Mouse (Mus musculus) brown adipose tissue, adult 24 weeks (tissue): ENCODE results near the gene Dnajc16. TPM values are rescaled to one million over a fixed set of nuclear protein-coding genes. Genes with fewer than 3 reads are reported as not detected.

Experiments used
- H3K27ac ChIP-seq: fragments of 200-500 bp; replicated peaks from 2 replicates; pipeline ENCODE4 v1.5.1; 2012; ENCODE audit warnings: low read depth, mild to moderate bottlenecking, low read length
- H3K4me1 ChIP-seq: fragments of 200-500 bp; 2 replicates; pipeline ENCODE4 v1.6.1; 2012; ENCODE audit warnings: low read length, mixed read lengths; ENCODE audit not compliant: control insufficient read depth, insufficient read depth, insufficient read length
- H3K4me3 ChIP-seq: fragments of 200-500 bp; 2 replicates; pipeline ENCODE4 v1.5.1; 2012; ENCODE audit warnings: low read depth, mild to moderate bottlenecking, low read length, moderate library complexity; ENCODE audit not compliant: insufficient read depth
- polyA plus RNA-seq: library from polyadenylated mRNA; stranded (reverse); fragments of >200 nt; gene quantifications from 2 replicates; pipeline ENCODE4 v1.2.4, GENCODE M21; 2012; ENCODE audit not compliant: missing spikeins, insufficient read depth, insufficient read length

The Dnajc16 gene
- polyA plus RNA-seq, 1 experiment: 6.4 TPM

DNA sequence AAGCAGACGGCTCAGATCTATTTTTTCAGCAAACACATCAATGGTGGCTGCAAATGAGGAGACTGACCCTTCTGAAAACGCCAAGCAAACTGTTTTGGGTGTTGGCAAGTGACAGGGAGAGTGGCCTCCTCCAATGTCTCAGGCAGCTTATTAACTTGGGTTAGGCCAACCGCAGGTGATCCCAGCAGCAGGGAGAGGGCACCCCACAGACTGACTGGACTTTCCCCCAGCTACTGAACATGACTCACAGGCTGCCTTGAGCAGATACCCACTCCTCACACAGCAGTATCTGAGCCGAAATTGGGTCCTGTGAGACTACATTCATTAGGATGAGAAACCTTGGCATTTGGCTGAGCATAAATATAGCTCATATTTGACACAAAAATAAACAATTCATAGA, 29.8 kb downstream of the Dnajc16 start:
- H3K27ac ChIP-seq: no peak overlapping the region
- H3K4me3 ChIP-seq: no peak overlapping the region
- H3K4me1 ChIP-seq: no peaks in the 10 kb centered on the region

DNA sequence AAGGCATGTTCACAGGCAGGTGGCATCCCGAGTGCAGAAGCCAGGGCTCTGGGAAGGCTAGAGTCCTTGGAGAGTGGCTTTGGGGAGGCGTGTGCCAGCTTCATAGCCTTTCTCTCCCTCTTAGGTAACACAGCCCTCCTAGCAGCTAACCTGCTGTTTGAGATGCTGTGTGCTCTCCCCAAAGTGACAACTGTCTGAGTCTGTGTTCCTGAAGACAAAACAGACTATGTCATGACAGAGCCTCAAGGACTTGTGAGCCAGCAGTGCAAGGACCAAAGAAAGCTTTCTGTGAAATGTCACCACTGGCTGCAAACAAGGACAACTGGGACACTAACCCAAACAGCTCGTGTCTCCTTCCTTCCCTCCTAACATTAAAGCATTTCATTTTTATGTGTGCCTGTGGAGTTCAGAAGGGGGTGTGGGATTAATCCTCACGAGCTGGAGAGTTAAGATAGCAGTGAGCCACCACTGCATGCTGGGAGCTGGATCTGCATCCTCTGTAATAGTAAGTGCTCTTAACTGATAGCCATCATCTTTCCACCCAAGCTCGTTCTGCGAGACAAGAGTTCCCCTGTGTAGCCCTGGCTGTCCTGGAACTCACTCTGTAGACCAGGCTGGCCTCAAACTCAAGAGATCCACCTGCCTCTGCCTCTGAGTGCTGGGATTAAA, 31.7 kb downstream of the Dnajc16 start:
- Histone ChIP-seq H3K4me3 (no peak overlapping the region), H3K27ac (no peak overlapping the region), H3K4me1 (no peaks in the 10 kb centered on the region)

DNA sequence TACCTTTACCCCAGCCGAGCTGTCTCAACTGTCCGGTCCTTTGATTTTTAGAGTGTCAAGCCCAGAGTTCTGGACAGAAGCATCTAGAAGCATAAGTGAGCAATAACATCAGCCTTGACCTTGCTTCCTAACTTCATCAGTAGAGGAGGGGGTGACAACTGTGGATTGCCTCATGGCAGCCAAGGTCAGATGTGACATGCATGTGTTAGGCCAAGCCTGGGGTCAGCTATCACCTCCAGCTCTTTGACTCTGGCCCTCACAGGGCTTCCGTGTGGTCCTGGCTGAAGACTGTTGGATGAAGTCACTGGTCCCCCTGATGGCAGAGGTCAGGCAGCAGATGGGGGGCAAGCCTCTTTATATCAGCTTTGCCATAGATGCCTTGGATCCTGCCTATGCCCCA, 33.6 kb downstream of the Dnajc16 start:
- Histone ChIP-seq H3K27ac (no peak overlapping the region), H3K4me3 (no peak overlapping the region), H3K4me1 (no peaks in the 10 kb centered on the region)

DNA sequence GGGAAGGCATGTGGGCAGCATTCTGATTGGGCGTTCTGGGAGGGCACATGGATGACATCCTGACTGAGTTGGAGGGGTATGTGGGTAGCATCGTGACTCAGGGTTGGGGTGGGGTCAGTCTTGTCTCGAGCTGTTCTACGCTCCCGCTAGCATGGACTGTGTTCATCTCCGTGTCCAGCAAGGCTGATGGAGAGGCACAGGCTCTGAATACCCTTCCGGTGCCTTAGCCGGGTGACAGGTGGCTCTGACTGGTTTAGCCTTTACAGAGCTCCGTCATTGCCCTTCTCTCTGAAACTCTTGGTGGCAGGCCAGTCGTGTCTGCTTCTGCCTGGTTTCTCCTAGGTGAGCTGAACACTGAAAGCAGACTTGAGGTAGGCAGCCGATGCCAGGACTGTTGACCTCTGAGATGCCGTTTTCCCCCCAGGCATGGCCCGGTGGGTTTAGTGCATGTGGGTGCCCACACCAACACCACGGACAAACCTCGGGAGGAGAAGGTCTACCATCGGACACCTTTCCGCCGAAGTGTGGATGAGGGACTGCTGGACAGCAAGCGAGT, 35.3 kb downstream of the Dnajc16 start:
- no peak overlapping the region for H3K27ac ChIP-seq
- H3K4me1 ChIP-seq: no peaks in the 10 kb centered on the region
- H3K4me3 ChIP-seq: no peak overlapping the region

DNA sequence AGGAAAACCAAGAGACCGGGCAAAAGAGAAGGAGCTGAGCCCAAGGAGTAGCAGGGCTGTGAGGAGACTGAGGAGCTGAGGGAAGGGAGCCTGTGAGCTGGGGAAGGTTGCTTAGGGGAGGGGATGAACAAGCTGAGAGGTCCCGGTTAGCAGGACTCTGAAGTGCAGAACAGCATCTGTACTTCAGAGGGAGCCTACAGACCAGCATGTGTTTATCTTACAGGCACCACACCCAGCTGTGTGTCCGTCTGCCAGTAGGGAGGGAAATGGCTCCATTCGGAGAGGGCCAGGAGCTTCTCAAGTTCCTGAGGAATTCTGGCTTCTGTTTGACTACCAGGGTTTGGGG, 38.7 kb downstream of the Dnajc16 start:
- H3K27ac ChIP-seq: no peak overlapping the region
- H3K4me3 ChIP-seq: no peak overlapping the region
- H3K4me1 ChIP-seq: no peaks in the 10 kb centered on the region

DNA sequence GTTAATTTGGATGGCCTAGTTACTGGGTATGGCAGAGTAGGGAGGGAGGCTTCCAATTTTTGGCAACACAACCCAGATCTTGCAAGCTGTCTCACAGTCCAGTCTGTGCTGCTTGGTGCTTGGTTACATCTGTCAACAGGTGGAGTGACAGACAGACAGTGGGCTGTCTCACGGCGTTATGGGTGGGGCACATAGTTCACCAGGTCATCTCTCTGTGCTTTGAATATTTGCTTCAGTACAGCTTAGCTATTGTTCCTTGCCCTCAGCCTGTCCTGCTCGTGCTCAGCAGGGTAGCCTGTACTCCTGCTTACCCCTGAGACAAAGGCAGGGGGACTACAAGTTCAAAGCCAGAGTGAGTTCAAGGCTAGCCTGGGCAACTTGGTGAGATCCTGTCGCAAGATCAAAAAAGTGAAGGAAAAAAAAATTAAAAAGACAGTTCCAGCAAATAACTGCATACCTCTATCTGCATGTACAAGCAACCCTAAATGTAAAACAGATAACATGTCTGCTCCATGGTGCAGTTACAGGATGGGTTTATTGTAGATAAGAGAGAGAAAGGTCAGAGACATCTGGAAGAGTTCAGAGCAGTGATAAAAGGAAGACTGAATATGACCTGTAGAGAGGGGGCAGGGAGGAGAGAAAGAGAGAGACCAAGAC, 39.2 kb downstream of the Dnajc16 start:
- H3K4me3 ChIP-seq: no peak overlapping the region
- no peaks in the 10 kb centered on the region for H3K4me1 ChIP-seq
- no peak overlapping the region for H3K27ac ChIP-seq

DNA sequence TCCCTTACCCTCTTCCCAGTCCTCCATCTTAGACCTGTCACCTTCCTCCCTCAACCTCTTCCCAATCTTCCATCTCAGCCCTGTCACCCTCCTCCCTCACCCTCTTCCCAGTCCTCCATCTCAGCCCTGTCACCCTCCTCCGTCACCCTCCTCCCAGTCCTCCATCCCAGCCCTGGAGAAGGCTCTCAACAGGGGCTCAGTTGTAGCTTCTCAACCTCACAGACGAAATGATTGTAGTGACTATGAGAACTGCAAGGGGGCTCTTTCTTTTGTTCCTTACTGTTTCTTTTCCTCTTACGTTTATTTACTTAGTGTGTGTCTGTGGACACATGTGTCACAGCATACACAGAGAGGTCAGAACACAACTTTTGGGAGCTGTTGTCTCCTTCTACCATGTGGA, 39.9 kb downstream of the Dnajc16 start:
- no peaks in the 10 kb centered on the region for H3K4me1 ChIP-seq
- H3K27ac ChIP-seq: no peak overlapping the region
- no peak overlapping the region for H3K4me3 ChIP-seq

DNA sequence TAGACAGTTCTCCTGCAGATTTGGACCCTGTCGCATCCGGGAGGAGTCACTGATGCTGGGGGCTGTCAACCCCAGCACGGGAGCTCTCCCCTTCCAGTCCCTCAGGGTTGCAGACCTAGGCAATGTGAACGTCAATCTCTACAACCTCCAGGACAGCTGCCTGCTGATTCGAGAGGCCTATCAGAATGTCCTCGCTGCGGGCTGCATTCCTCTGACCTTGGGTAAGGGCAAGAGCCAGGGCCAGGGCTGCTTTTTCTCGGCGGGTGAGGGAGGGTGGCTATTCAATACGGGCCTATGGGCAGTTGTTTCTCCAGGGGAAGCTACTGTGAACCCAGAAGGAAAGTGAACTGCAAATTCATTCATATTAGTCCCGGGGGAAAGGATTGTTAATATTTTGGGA, 41.2 kb downstream of the Dnajc16 start:
- no peak overlapping the region for H3K27ac ChIP-seq
- no peaks in the 10 kb centered on the region for H3K4me1 ChIP-seq
- no peak overlapping the region for H3K4me3 ChIP-seq

DNA sequence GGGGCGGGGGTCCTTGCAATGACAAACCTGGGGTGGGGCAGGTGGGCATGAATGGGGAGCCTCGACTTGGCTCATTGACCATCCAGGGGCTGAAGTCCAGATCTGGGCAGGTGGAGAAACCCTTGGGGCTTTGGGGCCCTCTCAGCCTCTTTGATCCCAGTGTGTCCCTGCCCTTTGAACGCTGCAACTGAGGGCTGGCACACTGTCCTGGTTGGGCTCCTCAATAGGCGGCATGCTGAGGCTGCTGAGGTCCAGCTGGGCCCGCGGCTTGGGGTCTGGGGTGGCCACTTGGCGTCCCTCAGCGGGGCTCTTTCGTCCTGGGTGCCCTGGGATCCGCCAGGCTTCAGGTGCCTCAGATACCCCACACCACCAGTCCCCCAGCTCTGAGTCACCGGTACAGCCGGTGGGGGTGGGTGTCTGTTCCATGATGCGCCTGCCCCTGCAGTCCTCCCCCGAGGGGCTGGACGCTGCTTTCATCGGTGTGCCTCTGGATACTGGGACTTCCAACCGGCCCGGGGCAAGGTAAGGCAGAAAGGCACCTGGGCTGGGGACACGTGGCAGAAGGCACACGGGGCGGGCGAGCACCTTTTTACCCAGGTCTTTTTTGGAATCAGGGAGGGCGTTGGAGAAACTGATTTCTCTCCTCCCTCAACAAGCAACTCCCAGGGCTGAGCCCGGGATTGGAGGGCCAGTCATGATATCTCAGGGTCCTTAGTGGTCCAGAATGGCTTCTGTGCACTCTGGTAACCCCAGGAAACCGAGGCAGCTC, 44.0 kb downstream of the Dnajc16 start, which contains the start of gene Agmat:
Agmat (plus strand) TSS at position 95 of the 769 bp plus-strand sequence.
- H3K4me1 ChIP-seq: no peaks in the 10 kb centered on the region
- H3K27ac ChIP-seq: no peak within 1 kb of the TSS
- H3K4me3 ChIP-seq: no peak within 1 kb of the TSS

DNA sequence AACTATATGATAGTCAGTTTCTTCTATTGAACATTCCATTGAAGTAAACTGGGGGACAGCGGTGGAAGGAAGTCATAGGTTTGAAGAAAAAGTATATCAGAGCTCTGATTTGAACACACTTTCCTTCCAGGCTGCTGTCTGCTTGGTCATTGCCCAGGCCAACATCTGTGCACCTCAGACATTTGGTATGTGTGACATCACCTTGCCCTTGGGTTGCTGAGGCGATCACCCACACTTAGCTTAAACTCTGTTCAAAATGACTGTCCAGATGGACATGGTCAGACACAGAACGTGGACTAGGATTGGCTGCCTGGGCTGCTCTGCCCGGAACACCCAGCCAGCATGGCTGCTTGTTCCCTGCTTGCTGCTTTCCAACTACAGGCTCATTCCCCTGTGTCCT, 48.4 kb downstream of the Dnajc16 start:
- no peak overlapping the region for H3K27ac ChIP-seq
- H3K4me3 ChIP-seq: no peak overlapping the region
- H3K4me1 ChIP-seq: no peaks in the 10 kb centered on the region

DNA sequence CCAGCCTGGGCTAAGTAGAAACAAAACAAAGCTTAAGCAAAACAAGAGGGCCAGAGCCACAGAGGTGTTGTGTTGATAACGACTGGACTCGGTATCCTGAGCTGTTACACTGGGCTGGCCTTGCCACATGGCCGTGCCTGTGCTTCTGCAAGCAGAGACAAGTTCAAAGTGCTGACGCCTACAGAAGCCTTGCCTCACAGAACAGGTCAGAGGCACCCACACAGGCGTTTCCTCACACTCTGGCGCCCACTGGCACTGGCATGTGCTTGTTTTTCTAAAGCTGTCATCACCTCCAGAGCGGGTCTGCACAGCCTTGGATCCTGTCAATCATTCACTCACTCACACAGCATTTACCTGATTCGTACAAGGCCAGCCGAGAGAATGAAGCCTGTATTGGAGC, 48.9 kb downstream of the Dnajc16 start:
- H3K27ac ChIP-seq: no peak overlapping the region
- H3K4me1 ChIP-seq: no peaks in the 10 kb centered on the region
- H3K4me3 ChIP-seq: no peak overlapping the region

DNA sequence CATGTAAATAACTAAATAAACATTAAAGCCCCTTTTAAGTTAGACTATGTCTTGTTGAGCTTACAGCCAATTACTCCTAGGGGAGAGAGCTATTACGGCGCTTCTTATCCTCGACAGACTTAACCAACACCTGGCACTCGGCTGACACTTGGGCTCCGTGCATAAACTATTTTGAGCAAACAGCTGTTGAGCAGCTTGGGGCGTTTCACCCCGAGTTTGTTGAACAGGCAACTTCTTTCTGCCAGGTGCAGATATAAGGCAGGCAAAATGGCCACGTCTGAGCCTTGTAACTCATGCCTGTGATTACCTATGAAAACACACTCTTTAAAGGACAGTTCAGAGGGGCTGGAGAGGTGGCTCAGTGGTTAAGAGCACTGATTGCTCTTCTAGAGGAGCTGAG, 52.7 kb downstream of the Dnajc16 start:
- H3K27ac ChIP-seq: no peak overlapping the region

DNA sequence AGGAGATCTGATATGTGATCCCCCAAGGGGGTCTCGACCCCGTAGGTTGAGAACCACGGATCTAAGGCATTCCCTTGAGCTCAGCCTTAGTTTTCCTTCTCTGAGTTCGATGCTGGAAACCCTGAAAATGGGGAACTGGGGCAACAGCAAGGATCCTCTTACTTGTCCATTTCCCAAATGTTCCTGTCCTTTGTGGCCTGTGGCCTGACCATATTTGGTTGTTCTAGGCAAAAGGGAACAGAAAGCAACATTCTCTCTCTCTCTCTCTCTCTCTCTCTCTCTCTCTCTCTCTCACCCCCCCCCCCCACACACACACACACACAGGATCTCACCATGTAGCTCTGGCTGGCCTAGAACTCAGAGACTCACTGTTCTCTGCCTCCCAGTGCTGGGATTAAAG, 53.9 kb downstream of the Dnajc16 start:
- Histone ChIP-seq H3K4me3 (no peak overlapping the region), H3K4me1 (peaks cover 1% of the 10 kb centered on the region; the same call in 1 of the 2 replicates), H3K27ac (peak overlapping the region; percentile 31)

More for the DNA sequence above, 52.7 kb downstream of the Dnajc16 start:
- Histone ChIP-seq H3K4me1 (no peaks in the 10 kb centered on the region), H3K4me3 (no peak overlapping the region)

DNA sequence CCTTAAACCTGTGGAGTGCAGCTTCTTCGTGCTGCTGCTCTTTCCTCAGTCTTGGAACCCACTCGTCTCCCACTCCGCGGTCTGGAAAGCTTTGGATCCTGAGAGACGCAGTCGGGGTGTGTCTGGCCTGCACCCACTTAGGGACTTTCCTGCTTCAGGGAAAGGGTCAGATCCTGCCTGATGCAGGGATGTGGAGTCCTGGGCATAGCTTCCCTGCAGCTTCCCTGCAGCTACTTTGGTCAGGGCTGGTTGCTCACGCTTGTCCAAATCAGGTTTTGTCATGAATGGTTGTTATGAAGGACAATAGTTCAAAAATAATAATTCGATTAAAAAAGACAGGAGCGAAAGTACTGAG, 55.5 kb downstream of the Dnajc16 start:
- H3K27ac ChIP-seq: no peak overlapping the region
- H3K4me1 ChIP-seq: peaks cover 4% of the 10 kb centered on the region; the same call in 1 of the 2 replicates
- peak overlapping the region; percentile 28 for H3K4me3 ChIP-seq

DNA sequence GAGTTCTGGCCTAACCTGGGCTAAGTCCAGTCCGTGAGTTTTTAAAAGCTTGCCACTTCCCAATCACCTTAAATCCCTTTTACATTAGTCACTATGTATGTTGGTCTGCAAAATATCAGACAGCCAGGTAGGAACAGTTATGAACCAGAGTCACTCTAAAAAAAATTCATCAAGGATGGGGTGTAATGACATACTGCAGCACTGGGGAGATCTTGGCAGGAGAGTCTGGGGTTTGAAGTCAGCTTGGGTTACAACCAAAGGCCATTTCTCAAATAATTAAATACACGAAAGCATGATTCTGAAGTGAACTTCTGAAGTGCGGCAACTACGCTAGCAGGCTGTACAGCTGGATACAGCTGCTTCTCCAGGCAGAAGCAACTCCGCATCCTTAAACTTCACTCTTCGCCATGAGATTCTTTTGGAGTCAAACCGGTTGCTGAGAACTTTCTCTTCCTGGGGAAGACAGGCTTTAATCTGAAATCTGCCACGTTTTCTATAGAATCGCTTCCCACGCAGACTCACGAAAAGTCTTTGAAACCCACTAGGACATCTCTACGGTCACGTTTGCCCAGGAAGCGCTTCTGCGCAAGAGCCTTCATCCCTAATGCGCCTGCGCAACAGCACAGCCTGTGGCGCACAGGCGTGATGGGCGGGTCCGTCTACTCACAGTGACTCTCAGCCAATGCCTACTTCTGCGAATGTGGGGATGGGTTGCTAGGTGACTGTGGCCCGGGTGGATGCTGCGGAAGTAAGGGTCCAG, 56.1 kb downstream of the Dnajc16 start:
- peak overlapping the region; percentile 61 for H3K4me3 ChIP-seq
- no peak overlapping the region for H3K27ac ChIP-seq
- H3K4me1 ChIP-seq: peaks cover 4% of the 10 kb centered on the region; the same call in 1 of the 2 replicates
